Comparison of ENCODE assay signal across 19 mouse cellular contexts in genomic region chr1:88949911-88950310, GRCm38 (mm10).
DNase-seq lines count a peak whose midpoint lies in the region; ATAC-seq and TF ChIP-seq lines count a peak whose summit lies in the region.
"Had no signal": no experiment of that assay in that cellular context is flagged by ENCODE, and none has a peak within 500 bp of the region (broad histone marks: within the 10 kb centered on the region; RNA-seq: fewer than 3 reads in every experiment).

No protein-coding gene starts in this region.

- no peaks in the 10 kb centered on the region for H3K36me3 ChIP-seq in heart, embryonic 11.5 days (ENCODE audit: control insufficient read depth, insufficient read depth, low read length)
- no peaks in the 10 kb centered on the region for H3K36me3 ChIP-seq in midbrain, postnatal 0 days (ENCODE audit: insufficient read depth, low read length)
- H3K36me3 ChIP-seq: forebrain, embryonic 15.5 days; hindbrain, embryonic 12.5 days; intestine, embryonic 15.5 days had no signal

- H3K9ac ChIP-seq in heart, embryonic 11.5 days (ENCODE audit: low read depth, low read length) = no peak overlapping the region
- no peak overlapping the region for H3K9ac ChIP-seq in midbrain, postnatal 0 days (replicated peaks; ENCODE audit: low read length, poor library complexity, severe bottlenecking)
- H3K9ac ChIP-seq: forebrain, embryonic 15.5 days; hindbrain, embryonic 12.5 days; intestine, embryonic 15.5 days had no signal

- 74% methylated on average over 1 of the region's 1 CpGs for WGBS in heart, embryonic 11.5 days (ENCODE audit: insufficient replicate concordance)
- WGBS in midbrain, postnatal 0 days = 59% methylated on average over 1 of the region's 1 CpGs

- no peaks in the 10 kb centered on the region for H3K27me3 ChIP-seq in heart, embryonic 11.5 days (ENCODE audit: control insufficient read depth, insufficient read depth, low read length)
- H3K27me3 ChIP-seq in midbrain, postnatal 0 days (ENCODE audit: insufficient read depth, low read length) = no peaks in the 10 kb centered on the region
- H3K27me3 ChIP-seq: forebrain, embryonic 15.5 days; hindbrain, embryonic 12.5 days; intestine, embryonic 15.5 days had no signal

- no peaks in the 10 kb centered on the region; the same call in 1 of the 2 replicates for H3K9me3 ChIP-seq in heart, embryonic 11.5 days (replicated peaks; ENCODE audit: control insufficient read depth, low read length)
- no peaks in the 10 kb centered on the region for H3K9me3 ChIP-seq in midbrain, postnatal 0 days (ENCODE audit: low read length)
- H3K9me3 ChIP-seq: intestine, embryonic 15.5 days had no signal

- no peak overlapping the region for H3K4me2 ChIP-seq in heart, embryonic 11.5 days
- no peak overlapping the region for H3K4me2 ChIP-seq in midbrain, postnatal 0 days (ENCODE audit: low read depth, low read length, poor library complexity, severe bottlenecking)
- H3K4me2 ChIP-seq: forebrain, embryonic 15.5 days; hindbrain, embryonic 12.5 days; intestine, embryonic 15.5 days had no signal

- no peaks in the 10 kb centered on the region for H3K4me1 ChIP-seq in heart, embryonic 11.5 days (ENCODE audit: control insufficient read depth, insufficient read depth, low read length)
- H3K4me1 ChIP-seq in midbrain, postnatal 0 days (ENCODE audit: insufficient read depth, low read length) = no peaks in the 10 kb centered on the region
- H3K4me1 ChIP-seq: forebrain, embryonic 15.5 days; hindbrain, embryonic 12.5 days; intestine, embryonic 15.5 days had no signal

- TF ChIP-seq CTCF in midbrain, postnatal 0 days (IDR thresholded peaks at IDR 0.05) = no peak

- DNase-seq in cerebellum, postnatal 14 days = peak; percentile 34 to 35
- DNase-seq in cerebellum, adult 9-10 months = no peak
- peak; percentile 14 to 41 for DNase-seq in heart, postnatal 14 days
- peak; percentile 35 for DNase-seq in ES-CJ7 (ENCODE audit: low read depth, low spot score)
- peak; percentile 19 for DNase-seq in ZHBTc4 (ENCODE audit: low read depth, low spot score)
- no peak for DNase-seq in right cerebral cortex, adult 2 months (ENCODE audit: low spot score in 2 of 2)
- no peak for DNase-seq in midbrain, postnatal 0 days (ENCODE audit: low spot score)
- DNase-seq: adrenal gland, postnatal 10 days; cerebellum, adult 2 months; cerebellum, postnatal 36 days; heart, adult 18-20 months; heart, postnatal 36 days; kidney, adult 18-20 months; kidney, postnatal 10 days had no signal

- no peak for ATAC-seq in heart, embryonic 11.5 days (replicated peaks; ENCODE audit: insufficient number of reproducible peaks, low FRiP score, low TSS enrichment)
- no peak for ATAC-seq in midbrain, postnatal 0 days (ENCODE audit: low FRiP score)
- ATAC-seq: forebrain, embryonic 15.5 days; intestine, embryonic 15.5 days had no signal

- H3K4me3 ChIP-seq in heart, embryonic 11.5 days (ENCODE audit: low read depth, low read length) = no peak overlapping the region
- no peak overlapping the region for H3K4me3 ChIP-seq in midbrain, postnatal 0 days (ENCODE audit: low read depth, low read length)
- H3K4me3 ChIP-seq: erythroblast, embryonic 14.5 days; forebrain, embryonic 15.5 days; hindbrain, embryonic 12.5 days; intestine, embryonic 15.5 days had no signal

- intact Hi-C loops in heart, postnatal 14 days (cut with DNase I) = no loop called here

- H3K27ac ChIP-seq in heart, embryonic 11.5 days (ENCODE audit: low read depth, low read length) = no peak overlapping the region
- no peak overlapping the region for H3K27ac ChIP-seq in midbrain, postnatal 0 days (ENCODE audit: low read depth, low read length)
- H3K27ac ChIP-seq: forebrain, embryonic 15.5 days; hindbrain, embryonic 12.5 days; intestine, embryonic 15.5 days had no signal

Comparison
In these comparisons a context has a peak if more than half of its experiments do, and no peak if none do; other contexts are left out.
1. DNase-seq: peak in cerebellum, postnatal 14 days (2 of 2), heart, postnatal 14 days (2 of 2), ES-CJ7 (single experiment) and ZHBTc4 (single experiment); none in cerebellum, adult 9-10 months (single experiment), right cerebral cortex, adult 2 months (0 of 2) and midbrain, postnatal 0 days (single experiment).